Mouse (Mus musculus) mouse trophoblast stem cell (cell line): ENCODE results near the gene Sept1.

ENCODE experiments used
- in situ Hi-C, 2 experiments: fragments of 300-500 bp; cut with MseI, MboI; formaldehyde crosslinking; loops; 2 replicates in 1 of 2; 3 replicates in 1 of 2; pipeline ENCODE4 v1.15.1; 2025

Sept1 gene

GRCm38 (mm10) chr7:127194011-127194632 is 38.8 kb downstream of the Sept1 start:
- in situ Hi-C loops = no loop called here

- in situ Hi-C loops = no loop called here
Observed at GRCm38 (mm10) chr7:127192989-127193388, 39.9 kb downstream of the Sept1 start.

- in situ Hi-C loops = no loop called here
Observed at GRCm38 (mm10) chr7:127190672-127191071, 42.3 kb downstream of the Sept1 start.

- in situ Hi-C loops = loop anchor here in 1 of 2 experiments (5.0 kb wide), 1 partner anchor 56 kb away; no protein-coding TSS in a partner anchor
Observed at GRCm38 (mm10) chr7:127188305-127189276, 44.3 kb downstream of the Sept1 start.

- in situ Hi-C loops = loop anchor here in 1 of 2 experiments (5.0 kb wide), 1 partner anchor 55 kb away; no protein-coding TSS in a partner anchor
Observed at GRCm38 (mm10) chr7:127187351-127187750, 45.6 kb downstream of the Sept1 start.

- in situ Hi-C loops = loop anchor here in 1 of 2 experiments (5.0 kb wide), 1 partner anchor 53 kb away; no protein-coding TSS in a partner anchor
Observed at GRCm38 (mm10) chr7:127185601-127186000, 47.3 kb downstream of the Sept1 start.

GRCm38 (mm10) chr7:127184720-127185119 is 48.2 kb downstream of the Sept1 start:
- in situ Hi-C loops = loop anchor here (5.0 kb wide), 2 partner anchors 42 to 52 kb away; no protein-coding TSS in a partner anchor

GRCm38 (mm10) chr7:127183828-127184227 is 49.1 kb downstream of the Sept1 start:
- in situ Hi-C loops = loop anchor here in 1 of 2 experiments (5.0 kb wide), 1 partner anchor 42 kb away; no protein-coding TSS in a partner anchor

GRCm38 (mm10) chr7:127183345-127183744 is 49.6 kb downstream of the Sept1 start:
- in situ Hi-C loops = loop anchor here in 1 of 2 experiments (5.0 kb wide), 1 partner anchor 41 kb away; no protein-coding TSS in a partner anchor

GRCm38 (mm10) chr7:127181724-127182123 is 51.2 kb downstream of the Sept1 start:
- in situ Hi-C loops = loop anchor here in 1 of 2 experiments (5.0 kb wide), 1 partner anchor 39 kb away; no protein-coding TSS in a partner anchor

GRCm38 (mm10) chr7:127180783-127181182 is 52.1 kb downstream of the Sept1 start:
- in situ Hi-C loops = loop anchor here in 1 of 2 experiments (5.0 kb wide), 1 partner anchor 38 kb away; no protein-coding TSS in a partner anchor

- in situ Hi-C loops = no loop called here
Observed at GRCm38 (mm10) chr7:127176937-127177336, 56.0 kb downstream of the Sept1 start.

- in situ Hi-C loops = no loop called here
Observed at GRCm38 (mm10) chr7:127166501-127166900, 66.4 kb downstream of the Sept1 start.

GRCm38 (mm10) chr7:127165607-127166493 is 67.1 kb downstream of the Sept1 start:
- in situ Hi-C loops = no loop called here
